Mouse (Mus musculus) retina, embryonic 14.5 days (tissue): ENCODE measurements around the gene Rrn3.

Experiments used
- DNase-seq: peaks from one replicate; pipeline ENCODE4 v3.0.0-alpha.2; 2015; ENCODE audit warnings: low spot score

The Rrn3 gene

GRCm38 (mm10) chr16:13851446-13851845, 70.9 kb downstream of the Rrn3 start:
- no peak for DNase-seq

GRCm38 (mm10) chr16:13853886-13854285, 73.4 kb downstream of the Rrn3 start:
- DNase-seq, result no peak
